Mouse (Mus musculus): Measurements from ENCODE around the gene Itpripl2.
A peak's percentile ranks its signal among the peaks of the same experiment; 100 is the strongest.

DNA sequence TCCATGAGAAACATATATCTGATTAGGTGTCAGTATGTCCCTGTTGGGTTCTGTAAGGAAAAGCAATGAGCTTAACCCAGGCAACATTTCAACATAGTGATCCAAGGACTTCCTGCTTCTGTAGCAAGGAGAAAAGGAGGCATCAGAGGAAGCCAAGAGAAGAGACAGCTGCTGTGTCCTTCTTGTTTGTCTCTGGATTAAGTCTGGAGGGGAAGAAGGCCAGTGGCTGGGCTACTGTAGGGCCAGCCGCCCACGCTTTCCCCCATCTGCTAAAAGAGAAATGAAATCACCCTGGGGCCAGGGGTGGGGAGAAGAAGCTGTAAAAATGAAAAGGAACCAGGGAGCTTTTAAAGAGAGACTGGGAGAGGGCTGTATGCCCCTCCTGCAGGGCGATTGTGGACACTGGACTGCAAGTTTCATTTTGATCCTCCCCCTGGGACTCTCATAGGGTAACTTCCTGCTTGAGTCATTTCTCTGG lies 12.9 kb downstream of the Itpripl2 start:
- TF ChIP-seq CTCF (IDR thresholded peaks at IDR 0.05) (peak; percentile 41), POLR2A (IDR thresholded peaks at IDR 0.05; ENCODE audit: insufficient read depth, low read depth, low read length) (peak; percentile 24; the same call in 1 of the 2 replicates), EP300 (IDR thresholded peaks at IDR 0.05; ENCODE audit: insufficient read depth, low read depth, low read length) (peak; percentile 59; the same call in 1 of the 2 replicates)
